Mouse (Mus musculus) ZHBTc4 (cell line): ENCODE measurements around the gene Tecta.
A peak's percentile ranks its signal among the peaks of the same experiment; 100 is the strongest.

Experiments used
- DNase-seq: peaks from one replicate; pipeline ENCODE4 v3.0.0-alpha.2; 2011; ENCODE audit warnings: low read depth, low spot score

The Tecta gene

GRCm38 (mm10) chr9:42399829-42400228, at the start of gene Tecta:
Tecta (minus strand) TSS chr9:42399929.
- no peak for DNase-seq

- no peak for DNase-seq
Measured at GRCm38 (mm10) chr9:42449043-42449442, 49.3 kb upstream of the Tecta start.

- no peak for DNase-seq
Measured at GRCm38 (mm10) chr9:42442100-42442499, 42.4 kb upstream of the Tecta start.

GRCm38 (mm10) chr9:42441234-42441633, 41.5 kb upstream of the Tecta start:
- DNase-seq = no peak

- peak; percentile 80 for DNase-seq
Measured at GRCm38 (mm10) chr9:42439446-42439845, 39.7 kb upstream of the Tecta start.

- DNase-seq = no peak
Measured at GRCm38 (mm10) chr9:42432155-42432554, 32.4 kb upstream of the Tecta start.

- no peak for DNase-seq
Measured at GRCm38 (mm10) chr9:42431606-42432005, 31.9 kb upstream of the Tecta start.

GRCm38 (mm10) chr9:42428060-42428924, 28.6 kb upstream of the Tecta start:
- DNase-seq = no peak

GRCm38 (mm10) chr9:42426661-42427358, 27.1 kb upstream of the Tecta start:
- no peak for DNase-seq

- DNase-seq = peak; percentile 46
Measured at GRCm38 (mm10) chr9:42423649-42424048, 23.9 kb upstream of the Tecta start.

- peak; percentile 67 for DNase-seq
Measured at GRCm38 (mm10) chr9:42419687-42420086, 20.0 kb upstream of the Tecta start.

GRCm38 (mm10) chr9:42418786-42419185, 19.1 kb upstream of the Tecta start:
- no peak for DNase-seq

- DNase-seq = no peak
Measured at GRCm38 (mm10) chr9:42417352-42417952, 17.7 kb upstream of the Tecta start.

- DNase-seq = no peak
Measured at GRCm38 (mm10) chr9:42415184-42415583, 15.5 kb upstream of the Tecta start.

- no peak for DNase-seq
Measured at GRCm38 (mm10) chr9:42413345-42413744, 13.6 kb upstream of the Tecta start.

- no peak for DNase-seq
Measured at GRCm38 (mm10) chr9:42411296-42411695, 11.6 kb upstream of the Tecta start.

GRCm38 (mm10) chr9:42405736-42406135, 6.0 kb upstream of the Tecta start:
- no peak for DNase-seq

- DNase-seq = no peak
Measured at GRCm38 (mm10) chr9:42401486-42401885, 1.8 kb upstream of the Tecta start.

- DNase-seq = no peak
Measured at GRCm38 (mm10) chr9:42396141-42396540, 3.6 kb downstream of the Tecta start.

- no peak for DNase-seq
Measured at GRCm38 (mm10) chr9:42394903-42395302, 4.8 kb downstream of the Tecta start.

- DNase-seq = no peak
Measured at GRCm38 (mm10) chr9:42394321-42394720, 5.4 kb downstream of the Tecta start.

- DNase-seq = no peak
Measured at GRCm38 (mm10) chr9:42392927-42393326, 6.8 kb downstream of the Tecta start.
